Comparison of ENCODE assay signal across 35 mouse cellular contexts in genomic region chr12:97434021-97434420, GRCm38 (mm10).
"Had no signal": no experiment of that assay in that cellular context is flagged by ENCODE, and none has a peak within 500 bp of the region (broad histone marks: within the 10 kb centered on the region; RNA-seq: fewer than 3 reads in every experiment).

No protein-coding gene starts in this region.

- H3K9ac ChIP-seq: heart, embryonic 12.5 days; heart, embryonic 13.5 days; heart, embryonic 15.5 days; hindbrain, embryonic 12.5 days; hindbrain, embryonic 13.5 days; hindbrain, embryonic 14.5 days; hindbrain, embryonic 15.5 days; intestine, embryonic 15.5 days; kidney, embryonic 15.5 days had no signal

- H3K9me3 ChIP-seq: heart, embryonic 12.5 days; heart, embryonic 13.5 days; heart, embryonic 15.5 days; hindbrain, embryonic 10.5 days; hindbrain, embryonic 12.5 days; hindbrain, embryonic 13.5 days; hindbrain, embryonic 15.5 days; intestine, embryonic 15.5 days; kidney, embryonic 15.5 days had no signal

- H3K36me3 ChIP-seq: heart, embryonic 12.5 days; heart, embryonic 13.5 days; heart, embryonic 15.5 days; hindbrain, embryonic 10.5 days; hindbrain, embryonic 12.5 days; hindbrain, embryonic 13.5 days; hindbrain, embryonic 15.5 days; intestine, embryonic 15.5 days; kidney, embryonic 15.5 days had no signal

- H3K4me1 ChIP-seq: heart, embryonic 12.5 days; heart, embryonic 13.5 days; heart, embryonic 15.5 days; hindbrain, embryonic 10.5 days; hindbrain, embryonic 12.5 days; hindbrain, embryonic 13.5 days; hindbrain, embryonic 15.5 days; intestine, embryonic 15.5 days; kidney, embryonic 15.5 days had no signal

- ATAC-seq: hindbrain, embryonic 16.5 days; hindbrain, postnatal 0 days; inflammation-experienced regulatory T-cells, adult 6 months; intestine, embryonic 15.5 days; intestine, embryonic 16.5 days; intestine, postnatal 0 days had no signal

- DNase-seq: heart, postnatal 10 days; heart, postnatal 14 days; heart, postnatal 36 days; heart, postnatal 4 days; kidney, adult 11 months; kidney, adult 18-20 months; kidney, adult 2 months; kidney, adult 8-10 months; kidney, adult 9 months; kidney, postnatal 10 days; kidney, postnatal 14 days; kidney, postnatal 25 days; kidney, postnatal 36 days; kidney, postnatal 4 days; layer of hippocampus, adult 9-11 months; layer of hippocampus, postnatal 36 days had no signal

- H3K4me3 ChIP-seq: heart, embryonic 12.5 days; heart, embryonic 13.5 days; heart, embryonic 15.5 days; hindbrain, embryonic 10.5 days; hindbrain, embryonic 12.5 days; hindbrain, embryonic 13.5 days; hindbrain, embryonic 15.5 days; intestine, embryonic 15.5 days; kidney, embryonic 15.5 days; layer of hippocampus, adult 2 months; left cerebral cortex, adult 2 months had no signal

- H3K27ac ChIP-seq: heart, embryonic 13.5 days; heart, embryonic 15.5 days; hindbrain, embryonic 10.5 days; hindbrain, embryonic 12.5 days; hindbrain, embryonic 13.5 days; hindbrain, embryonic 14.5 days; hindbrain, embryonic 15.5 days; hindbrain, postnatal 0 days; intestine, embryonic 15.5 days; kidney, embryonic 15.5 days; kidney, postnatal 0 days; layer of hippocampus, adult 2 months; left cerebral cortex, adult 2 months had no signal

- H3K27me3 ChIP-seq: heart, embryonic 12.5 days; heart, embryonic 13.5 days; heart, embryonic 15.5 days; hindbrain, embryonic 12.5 days; hindbrain, embryonic 13.5 days; hindbrain, embryonic 15.5 days; intestine, embryonic 15.5 days; kidney, embryonic 15.5 days had no signal

- H3K4me2 ChIP-seq: heart, embryonic 11.5 days; heart, embryonic 12.5 days; heart, embryonic 13.5 days; heart, embryonic 15.5 days; hindbrain, embryonic 12.5 days; hindbrain, embryonic 13.5 days; hindbrain, embryonic 14.5 days; hindbrain, embryonic 15.5 days; intestine, embryonic 15.5 days; kidney, embryonic 15.5 days had no signal
